Mouse (Mus musculus): ENCODE data around the gene Pard3.
A peak's percentile ranks its signal among the peaks of the same experiment; 100 is the strongest.
"Not testable (repeated sequence)": the region's sequence is repeated elsewhere in the genome, so short reads cannot be mapped to it uniquely, and the experiment has no call there.

Gene Pard3

DNA sequence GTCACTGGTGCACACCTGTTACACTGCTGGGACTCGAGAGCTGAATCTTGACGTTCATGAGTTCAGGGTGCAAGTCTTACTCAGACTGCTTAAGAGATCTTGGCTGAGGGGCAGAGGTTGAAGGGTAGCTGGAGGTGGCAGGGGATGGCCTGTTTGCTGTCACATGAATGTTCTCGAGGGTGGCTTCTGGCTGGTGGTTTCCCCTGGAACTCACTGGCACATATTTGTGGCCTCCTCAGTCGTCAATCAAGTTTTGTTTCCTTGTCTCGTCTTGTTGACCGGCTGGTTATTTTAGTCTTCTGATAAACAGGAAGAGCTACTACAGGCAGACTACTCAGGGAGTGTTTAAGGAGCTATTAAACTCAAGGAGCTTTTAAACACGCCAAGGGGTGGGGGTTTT, 79.9 kb downstream of the Pard3 start:
- no peak for DNase-seq

DNA sequence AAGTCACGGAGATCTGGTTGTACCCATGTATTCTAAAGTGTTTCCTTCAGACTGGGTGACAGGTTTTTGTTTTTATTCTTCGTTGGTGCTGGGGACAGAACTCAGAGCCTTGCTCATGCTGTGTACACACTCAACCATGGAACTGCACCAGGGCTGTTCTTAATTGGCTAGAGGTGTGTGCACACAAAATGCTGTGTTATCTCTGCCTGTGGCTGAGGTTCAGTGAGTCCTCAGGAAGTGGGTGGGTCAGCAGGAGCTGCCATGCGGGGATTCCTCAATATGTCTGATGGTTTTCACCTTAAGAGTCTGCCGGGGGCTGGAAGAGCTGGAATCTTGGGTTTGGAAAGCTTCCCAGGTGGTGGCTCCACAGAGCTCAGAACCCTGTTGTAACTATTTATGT, 80.9 kb downstream of the Pard3 start:
- no peak for DNase-seq

DNA sequence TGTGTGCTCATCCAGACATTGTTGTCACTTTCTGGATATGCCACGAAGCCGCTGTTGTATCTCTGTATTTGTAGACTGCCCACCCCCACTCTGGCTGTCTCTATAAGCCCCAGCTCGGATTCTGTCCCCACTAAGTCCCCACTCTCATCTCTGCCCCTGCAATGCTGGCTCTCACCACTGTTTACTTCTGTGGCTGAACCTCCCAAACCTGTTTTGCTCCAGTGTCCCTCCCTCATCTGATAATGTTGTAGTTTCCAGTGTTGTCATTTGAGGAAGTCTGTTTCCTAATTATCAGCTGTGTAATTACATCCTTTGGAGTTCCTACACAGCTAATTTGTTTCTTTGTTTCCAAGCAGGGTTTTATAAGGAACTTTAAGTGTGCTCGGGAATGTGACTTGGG, 81.4 kb downstream of the Pard3 start:
- DNase-seq, result no peak

DNA sequence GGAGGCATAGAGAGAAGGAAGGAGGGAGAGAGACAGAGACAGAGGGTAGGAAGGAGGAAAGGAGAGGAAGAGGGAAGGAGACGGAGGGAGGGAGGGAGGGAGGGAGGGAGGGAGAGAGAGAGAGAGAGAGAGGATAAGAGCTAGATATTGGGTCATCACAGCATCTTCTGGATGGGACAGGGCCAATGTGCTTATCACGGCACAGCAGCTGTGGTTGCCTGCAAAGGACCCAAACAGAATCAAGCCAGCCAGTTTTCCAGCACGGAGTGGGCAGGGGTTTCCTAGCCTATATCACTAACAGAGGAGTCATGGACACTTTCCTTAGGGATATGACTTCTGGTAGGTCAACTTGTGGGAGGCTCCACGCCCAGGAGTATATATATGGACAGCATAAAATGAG, 82.4 kb downstream of the Pard3 start:
- DNase-seq, result no peak

DNA sequence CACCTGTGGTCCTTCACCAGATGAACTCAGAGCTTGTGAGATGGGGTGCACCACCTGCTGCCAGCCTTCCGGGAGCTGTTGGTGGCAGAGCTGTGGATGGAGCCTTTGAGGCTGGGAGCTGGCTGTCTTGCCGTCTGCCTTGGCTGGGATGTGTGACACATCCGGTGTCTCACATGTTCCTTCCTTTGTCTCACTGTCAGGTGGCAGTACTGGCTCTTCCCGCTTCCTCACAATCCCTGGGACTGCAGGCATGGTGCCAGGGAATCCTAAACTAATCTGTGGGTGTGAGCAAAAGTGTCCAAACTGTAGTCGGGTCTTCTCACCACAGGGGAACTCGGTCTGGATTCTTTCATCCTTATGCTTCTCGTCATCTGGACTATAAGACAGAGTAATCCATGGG, 85.1 kb downstream of the Pard3 start:
- DNase-seq, result no peak

DNA sequence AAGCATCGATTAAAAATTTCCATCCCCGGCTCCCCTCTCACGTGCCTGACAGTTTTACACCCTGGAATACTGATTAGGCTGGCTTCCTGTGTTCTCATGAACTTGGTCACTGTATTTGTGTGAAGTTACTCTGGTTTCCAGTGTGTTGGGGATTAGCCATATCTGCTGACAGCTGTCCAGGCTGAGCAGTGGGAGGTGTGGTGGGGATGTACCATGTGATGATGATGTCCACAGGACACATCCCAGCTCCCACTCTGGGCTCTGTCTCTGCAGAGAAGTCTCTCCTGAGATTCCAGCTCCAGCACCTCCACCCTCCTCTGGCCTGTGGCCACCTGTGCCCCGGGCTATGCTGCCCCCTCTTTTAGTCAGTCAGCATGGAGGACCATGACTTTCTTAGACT, 87.0 kb downstream of the Pard3 start:
- no peak for DNase-seq

DNA sequence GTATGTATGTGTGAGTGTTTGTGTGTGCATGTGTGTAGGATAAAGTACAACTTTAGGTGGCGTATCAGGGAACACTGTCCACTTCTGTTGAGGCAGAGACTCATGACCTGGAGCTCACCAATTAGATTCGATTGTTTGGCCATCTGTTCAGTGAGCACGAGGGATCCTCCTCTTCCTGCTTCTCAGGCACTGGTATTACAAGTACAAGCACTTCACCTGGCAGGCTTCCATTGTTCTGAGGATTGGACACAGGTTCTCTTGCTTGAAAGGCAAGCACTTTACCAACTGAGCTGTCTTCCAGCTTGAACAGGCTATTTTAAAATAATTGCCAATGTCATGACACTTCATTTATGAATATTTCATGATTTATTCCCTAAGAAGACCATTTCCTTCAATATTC, 88.0 kb downstream of the Pard3 start:
- no peak for DNase-seq

DNA sequence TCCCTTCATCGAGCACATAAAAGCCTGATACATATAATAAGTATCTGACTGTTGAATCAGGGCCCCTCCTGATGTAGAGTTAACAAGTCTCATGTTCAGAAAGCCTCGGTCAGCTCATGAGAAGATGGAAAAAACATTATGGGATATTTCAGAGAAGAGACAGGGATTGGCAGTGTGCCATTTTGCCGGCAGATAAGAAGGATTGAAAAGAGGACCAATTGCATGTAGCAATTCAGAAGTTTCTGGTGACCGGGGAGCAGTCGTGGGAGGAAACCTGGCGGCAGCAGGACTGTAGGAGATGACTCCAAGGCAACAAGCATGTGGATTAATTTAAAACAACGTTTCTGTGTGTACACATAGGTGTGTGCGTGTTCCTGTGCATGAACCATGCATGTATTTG, 93.4 kb downstream of the Pard3 start:
- DNase-seq, result no peak

DNA sequence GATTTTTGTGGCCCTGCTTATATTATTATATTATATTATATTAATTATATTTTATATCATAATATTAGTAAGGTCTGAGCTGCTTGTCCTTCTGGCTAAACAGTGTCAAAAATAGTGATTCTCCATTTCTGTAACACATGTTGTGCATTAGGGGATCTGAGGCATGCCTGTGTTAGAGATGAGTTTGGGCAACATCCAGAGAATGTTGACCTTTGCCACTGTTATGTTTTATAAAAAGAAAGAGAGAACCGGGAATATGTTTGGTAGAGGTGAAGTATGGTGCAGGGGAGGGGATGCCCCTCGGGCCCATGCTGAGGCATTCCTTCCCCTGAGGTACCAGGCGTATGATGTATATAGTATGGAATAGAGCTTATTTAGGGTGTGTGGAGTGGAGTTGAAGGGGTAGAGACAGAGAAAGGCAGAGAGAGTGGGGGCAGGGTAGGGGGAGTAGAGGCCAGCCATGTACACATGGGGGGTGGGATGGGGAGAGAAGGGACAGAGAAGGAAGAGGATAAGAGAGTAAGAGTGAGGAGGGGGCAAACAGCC, 95.8 kb downstream of the Pard3 start:
- no peak for DNase-seq

DNA sequence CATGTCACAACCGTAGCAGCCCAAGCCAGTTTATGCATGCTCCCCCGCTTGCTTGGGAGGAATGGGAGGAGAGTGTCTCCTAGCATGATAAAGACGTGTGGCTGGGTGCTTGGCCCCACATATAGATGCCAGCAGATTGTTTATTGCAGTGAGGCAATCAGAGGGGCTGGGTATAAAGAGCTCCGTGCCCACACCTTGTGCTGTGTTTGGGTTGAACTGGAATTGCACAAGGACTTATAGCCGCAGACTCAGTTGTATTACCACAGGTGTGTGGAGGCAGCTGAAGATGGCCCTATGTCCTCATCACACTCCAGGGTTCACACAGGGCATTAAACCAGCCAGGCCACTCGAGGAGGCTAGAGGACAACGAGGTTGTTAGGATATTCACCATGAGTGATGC, 98.2 kb downstream of the Pard3 start:
- DNase-seq, result no peak

DNA sequence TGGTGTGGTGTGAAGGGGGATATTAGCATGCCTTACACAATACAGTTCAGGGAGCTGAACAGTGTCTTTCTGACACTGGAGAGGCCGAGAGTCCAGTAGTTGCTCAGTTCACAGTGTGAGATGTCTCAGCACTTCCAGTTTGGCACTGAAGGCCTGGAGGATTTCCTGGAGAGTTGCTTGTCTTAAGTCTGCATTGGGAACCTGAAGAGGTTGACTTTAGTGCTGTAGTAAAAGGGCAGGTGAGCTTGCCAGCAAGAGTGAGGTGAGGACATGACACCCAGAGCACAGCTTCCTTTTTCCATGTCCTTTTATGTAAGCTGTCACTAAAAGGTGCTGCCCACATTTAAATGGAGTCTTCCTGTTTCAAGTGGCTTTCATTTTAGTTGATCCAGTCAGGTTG, 99.1 kb downstream of the Pard3 start:
- DNase-seq, result no peak

DNA sequence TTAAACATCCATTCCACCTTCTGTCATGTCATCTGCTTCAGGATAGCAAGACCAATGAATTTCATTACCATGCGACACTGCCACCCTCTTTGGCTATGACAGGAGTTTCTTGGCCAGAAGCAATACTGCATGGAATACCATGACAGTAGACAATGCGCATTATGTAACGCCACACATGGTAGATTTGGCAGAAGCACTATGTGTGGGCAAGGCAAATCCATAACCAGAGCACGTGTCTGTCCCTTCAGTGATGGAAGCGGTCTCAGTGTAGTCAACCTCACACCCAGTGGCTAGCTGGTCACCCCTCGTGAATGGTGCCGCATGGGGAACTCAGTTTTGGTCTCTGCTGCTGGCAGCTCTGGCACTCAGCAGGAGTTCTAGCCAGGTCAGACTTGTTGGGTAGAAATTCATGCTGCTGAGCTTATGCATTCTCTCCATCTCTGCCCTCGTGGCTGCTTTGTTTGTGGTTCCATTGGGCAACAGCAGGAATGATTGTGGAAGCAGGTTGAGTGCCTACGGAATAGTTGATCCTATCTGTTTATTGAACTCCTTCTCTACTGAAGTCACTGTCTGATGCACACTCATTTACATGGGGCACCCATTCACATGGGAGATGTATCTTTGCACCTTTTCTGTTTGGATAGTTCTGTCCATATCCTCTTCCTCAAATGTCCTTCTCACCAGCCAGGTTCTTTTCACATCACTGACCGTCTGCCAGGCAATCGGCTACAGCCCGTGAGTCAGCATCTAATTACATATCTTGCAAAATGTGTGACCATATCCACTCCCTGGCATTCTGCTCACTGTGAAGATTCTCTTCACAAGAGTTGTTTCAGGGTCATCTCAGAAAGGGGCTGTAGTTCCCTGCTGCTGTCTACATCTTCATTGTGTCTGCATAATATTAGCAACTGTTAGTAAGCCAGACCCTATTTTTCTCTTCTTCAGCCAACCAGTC, 100.9 kb downstream of the Pard3 start:
- DNase-seq, result no peak

DNA sequence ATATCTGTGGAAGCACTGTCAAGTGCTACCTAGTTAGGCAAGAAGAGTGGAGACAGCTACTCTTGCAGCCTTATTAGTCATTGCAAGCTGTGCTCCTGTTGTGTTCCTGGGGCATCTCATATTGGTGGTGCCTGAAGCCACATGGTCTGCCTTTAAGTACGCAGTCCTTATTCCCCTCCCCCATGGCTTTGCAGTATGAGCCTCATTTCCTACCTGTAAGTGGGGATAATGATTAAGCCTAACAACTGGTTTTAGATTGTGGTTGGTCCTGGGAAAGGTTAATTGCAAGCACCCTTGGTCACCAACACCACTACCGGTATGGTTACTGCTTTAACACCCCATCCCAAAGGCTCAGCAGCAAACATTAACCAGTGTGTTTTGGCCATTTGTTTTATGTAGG, 104.8 kb downstream of the Pard3 start:
- DNase-seq, result peak; percentile 39

DNA sequence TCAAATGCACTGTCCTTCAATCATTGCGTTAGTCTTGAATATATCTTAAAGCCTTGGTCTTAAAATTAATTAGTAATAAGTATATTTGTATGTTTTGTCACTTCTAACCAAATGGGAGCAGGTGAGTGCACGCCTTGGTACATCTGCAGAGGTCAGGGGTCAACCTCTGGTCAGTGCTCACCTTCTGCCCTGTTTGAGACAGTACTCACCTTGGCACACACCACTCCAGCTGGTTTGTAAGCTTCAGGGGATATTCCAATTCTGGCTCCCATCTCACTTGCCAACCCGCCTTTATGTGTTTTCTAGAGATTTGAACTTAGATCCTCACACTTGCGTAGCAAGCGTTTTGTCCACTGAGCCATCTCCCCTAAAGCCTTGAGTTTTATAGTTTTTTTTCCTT, 105.7 kb downstream of the Pard3 start:
- DNase-seq, result no peak

DNA sequence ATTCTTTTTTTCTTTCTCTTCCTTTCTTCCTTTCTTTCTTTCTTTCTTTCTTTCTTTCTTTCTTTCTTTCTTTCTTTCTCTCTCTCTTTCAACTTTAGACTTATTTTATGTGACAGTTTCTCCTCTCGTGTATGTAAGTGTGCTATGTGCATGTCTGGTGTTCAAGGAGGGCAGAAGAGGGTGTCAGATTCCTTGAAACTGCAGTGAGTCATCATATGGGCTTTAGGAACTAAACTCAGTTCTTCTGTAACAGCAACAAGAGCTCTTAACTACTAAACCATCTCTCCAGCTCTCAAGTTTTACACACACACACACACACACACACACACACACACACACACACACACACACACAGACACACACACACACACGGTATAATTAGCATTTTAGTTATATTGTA, 106.7 kb downstream of the Pard3 start:
- not testable (repeated sequence) for DNase-seq

DNA sequence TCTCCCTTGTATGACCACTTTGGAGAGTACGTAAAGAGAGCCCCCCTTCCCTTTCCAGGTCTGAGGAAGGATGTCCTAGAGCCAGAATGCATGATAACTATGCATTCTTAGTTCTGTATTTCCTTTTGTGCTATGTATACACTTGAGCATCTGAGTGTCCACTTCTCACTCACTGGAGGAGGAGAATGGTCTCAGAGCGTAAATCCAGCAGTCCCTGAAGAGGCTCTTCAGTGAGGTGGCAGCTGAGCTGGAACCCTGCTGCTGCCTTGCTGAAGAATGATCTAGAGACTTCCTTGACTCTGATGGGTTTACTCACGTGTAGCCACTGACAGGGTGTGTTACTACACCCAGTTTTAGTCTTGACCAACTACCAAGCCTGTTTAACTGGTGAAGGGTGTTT, 107.2 kb downstream of the Pard3 start:
- DNase-seq, result no peak

DNA sequence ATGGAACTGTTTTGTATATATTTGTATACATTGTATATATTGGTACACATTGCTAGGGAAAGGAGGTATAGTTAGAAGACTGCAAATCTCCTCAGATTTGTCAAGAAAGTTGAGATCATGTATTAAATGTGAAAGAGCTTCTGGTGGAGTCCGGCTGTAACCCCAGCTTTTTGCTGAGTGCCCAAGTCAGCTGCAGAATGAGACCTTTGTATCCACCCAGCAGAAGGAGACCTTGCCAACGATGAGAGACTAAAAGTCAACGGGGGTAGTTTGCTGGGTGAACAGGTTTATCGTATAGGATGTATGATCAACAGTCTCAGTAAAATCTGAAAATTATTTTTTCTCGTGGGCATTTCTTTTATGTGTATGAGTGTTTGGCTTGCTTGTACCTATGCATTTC, 109.8 kb downstream of the Pard3 start:
- DNase-seq, result no peak

DNA sequence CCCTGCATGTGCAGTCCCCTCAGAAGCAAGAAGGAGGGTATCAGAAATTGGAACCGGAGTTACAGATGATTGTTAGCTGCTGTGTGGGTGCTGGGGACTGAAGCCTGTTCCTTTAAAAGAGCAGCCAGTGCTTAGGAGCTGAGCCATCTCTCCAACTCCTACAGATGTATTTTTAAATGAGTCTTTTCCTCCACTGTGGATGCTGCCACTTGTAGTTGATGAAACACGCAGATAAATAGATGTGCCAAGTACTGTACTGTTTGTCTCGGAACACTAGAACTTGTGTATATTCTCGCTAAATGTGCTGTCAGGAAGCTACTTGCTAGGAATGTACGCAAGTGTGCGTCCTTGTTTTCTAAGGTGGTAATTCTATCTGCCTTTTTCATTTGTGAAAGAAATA, 110.7 kb downstream of the Pard3 start:
- DNase-seq, result no peak

DNA sequence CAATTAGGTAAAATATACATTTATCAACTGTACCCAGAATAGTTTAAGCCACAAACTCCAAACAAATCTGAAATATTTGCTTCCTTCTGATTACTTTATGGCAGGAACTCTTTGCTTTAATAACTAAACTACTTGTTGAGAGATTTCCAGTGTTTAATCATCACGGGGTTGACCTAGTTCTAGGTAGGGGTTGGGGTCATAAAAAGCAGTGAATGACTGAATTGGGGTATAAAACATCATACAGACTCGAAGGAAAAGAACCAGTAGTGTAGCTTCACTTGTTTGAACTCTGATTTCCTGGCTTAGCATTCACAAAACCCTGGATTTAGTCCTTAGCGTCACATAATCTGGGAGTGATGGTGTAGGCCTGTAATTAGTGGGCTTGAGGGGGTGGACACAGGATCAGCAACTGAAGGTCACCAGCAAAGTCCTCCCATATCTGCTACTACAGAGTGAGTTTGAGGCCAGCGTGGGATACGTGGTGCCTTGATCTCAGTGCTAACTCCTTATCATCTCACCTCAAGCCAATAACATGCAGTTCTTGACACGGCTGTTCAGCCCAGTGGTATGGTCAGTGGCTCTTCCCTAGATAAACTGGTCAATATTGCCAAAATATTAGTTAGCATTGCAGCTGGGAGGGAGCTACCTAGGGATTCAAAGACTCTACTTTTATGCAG, 111.6 kb downstream of the Pard3 start:
- no peak for DNase-seq

DNA sequence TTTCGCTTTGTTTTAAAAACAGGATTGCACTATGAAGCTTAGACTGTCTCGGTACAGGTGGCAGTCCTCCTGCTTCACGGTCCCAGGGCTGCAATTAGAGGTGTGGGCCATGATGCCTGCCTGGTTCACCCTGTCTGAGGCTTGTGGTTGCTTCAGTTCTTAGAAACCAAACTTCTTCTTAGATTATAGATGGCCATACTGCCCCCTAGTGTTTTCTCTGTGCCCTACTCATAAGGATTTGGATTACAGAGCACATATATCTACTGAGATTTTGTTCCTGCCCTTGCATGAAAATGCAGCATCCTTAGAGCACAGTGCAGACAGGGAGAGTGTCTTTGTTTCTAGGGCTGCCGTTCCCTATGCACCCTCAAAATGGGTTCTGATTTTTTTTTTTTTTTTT, 114.9 kb downstream of the Pard3 start:
- DNase-seq, result no peak

DNA sequence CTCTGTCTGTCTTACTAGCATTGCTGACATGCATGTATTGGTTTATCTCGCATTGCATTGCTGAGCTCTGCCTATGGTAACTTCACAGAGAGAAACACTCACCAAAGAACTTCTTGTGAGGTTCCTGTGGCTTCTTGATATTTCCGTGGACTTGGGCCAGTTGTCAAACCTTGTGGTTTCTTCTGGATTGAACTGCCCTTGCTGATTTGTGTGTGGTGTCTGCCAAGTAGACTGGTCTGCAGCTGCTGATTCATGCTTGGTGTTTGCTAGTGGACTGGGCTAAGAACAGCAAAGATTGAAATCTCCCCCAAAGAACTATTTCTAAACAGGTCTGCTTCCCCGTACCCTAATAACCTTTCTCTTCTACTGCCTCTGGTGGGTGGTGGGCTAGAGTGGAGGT, 117.6 kb downstream of the Pard3 start:
- no peak for DNase-seq

DNA sequence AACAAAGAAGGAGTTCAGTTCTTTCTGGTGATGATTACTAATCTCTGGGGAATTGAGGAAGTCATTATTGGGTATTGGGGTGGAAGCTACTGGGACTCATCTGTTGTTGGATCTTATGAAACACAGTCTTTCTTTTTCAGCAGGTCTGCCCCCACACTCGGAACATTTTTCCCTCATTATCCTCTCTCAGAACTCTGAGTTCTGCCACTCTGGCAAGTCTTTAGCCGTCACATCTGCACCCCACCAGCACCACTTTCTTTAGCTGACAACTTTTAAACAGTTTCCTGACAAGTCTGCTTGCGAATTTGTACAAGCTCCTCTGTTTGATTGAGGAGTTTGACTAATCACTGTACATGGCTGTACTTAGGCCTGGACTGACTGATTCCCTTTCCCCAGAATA, 118.4 kb downstream of the Pard3 start:
- DNase-seq, result no peak

DNA sequence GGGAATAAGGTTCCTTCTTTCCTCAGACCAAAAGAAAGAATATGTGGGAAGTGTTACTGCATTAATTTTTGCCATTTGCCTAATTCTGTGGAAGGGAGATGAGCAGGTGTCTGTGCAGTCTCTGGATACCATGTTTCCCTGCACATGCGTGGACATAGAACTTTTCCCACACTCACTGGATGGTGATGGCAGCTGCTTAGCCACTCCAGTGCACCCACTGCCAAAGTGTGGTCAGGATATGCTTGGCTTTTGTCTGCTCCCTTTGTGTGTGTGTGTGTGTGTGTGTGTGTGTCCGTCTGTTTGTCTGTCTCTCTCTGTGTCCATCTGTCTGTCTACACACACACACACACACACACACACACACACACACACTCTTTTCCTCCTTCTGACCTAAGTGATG, 119.8 kb downstream of the Pard3 start:
- no peak for DNase-seq

DNA sequence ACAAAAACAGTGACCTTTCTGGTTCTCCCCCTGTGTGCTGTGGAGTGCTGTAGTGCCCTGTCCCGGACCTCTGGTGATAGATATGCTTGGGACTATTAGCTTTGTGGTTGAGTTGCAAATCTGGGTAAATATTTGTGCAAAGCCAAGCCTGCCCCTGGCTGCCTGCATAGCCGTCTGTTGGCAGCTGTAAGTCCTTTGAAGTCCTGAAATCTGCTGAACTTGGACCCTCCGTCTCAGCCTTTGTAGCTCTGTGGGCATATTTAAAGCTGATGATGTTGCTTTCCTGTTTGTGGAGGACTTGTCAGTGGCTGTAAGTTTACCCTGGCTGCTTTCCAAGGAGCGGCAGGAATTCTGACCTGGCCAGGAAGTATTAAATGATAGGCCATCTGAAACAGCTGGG, 120.3 kb downstream of the Pard3 start:
- peak; percentile 35 for DNase-seq
